Mouse (Mus musculus): Measurements from ENCODE around the gene Pdzk1ip1. TPM values are rescaled to one million over a fixed set of nuclear protein-coding genes. Genes with fewer than 3 reads are reported as not detected.
A peak's percentile ranks its signal among the peaks of the same experiment; 100 is the strongest.

Gene Pdzk1ip1
- polyA plus RNA-seq, 2 experiments from 2014 or later = 25.7 to 31.9 TPM

- peak; percentile 93 for ATAC-seq
These were observed 13.1 kb upstream of the Pdzk1ip1 start for GRCm38 (mm10) chr4:115075204-115075915.

GRCm38 (mm10) chr4:115078892-115079820, 9.4 kb upstream of the Pdzk1ip1 start:
- ATAC-seq = no peak

GRCm38 (mm10) chr4:115079821-115080349, 8.6 kb upstream of the Pdzk1ip1 start:
- ATAC-seq = no peak

GRCm38 (mm10) chr4:115083031-115083430, 5.5 kb upstream of the Pdzk1ip1 start:
- no peak for ATAC-seq

- peak; percentile 77 for ATAC-seq
These were observed 2.9 kb upstream of the Pdzk1ip1 start for GRCm38 (mm10) chr4:115085522-115086095.

- ATAC-seq = no peak
These were observed 2.3 kb upstream of the Pdzk1ip1 start for GRCm38 (mm10) chr4:115086257-115086656.

- ATAC-seq = no peak
These were observed 1.6 kb upstream of the Pdzk1ip1 start for GRCm38 (mm10) chr4:115086763-115087415.

- no peak for ATAC-seq
These were observed 2.1 kb downstream of the Pdzk1ip1 start for GRCm38 (mm10) chr4:115090592-115090991.

GRCm38 (mm10) chr4:115091806-115092205, 3.3 kb downstream of the Pdzk1ip1 start:
- ATAC-seq = no peak

- ATAC-seq = no peak
These were observed 4.9 kb downstream of the Pdzk1ip1 start for GRCm38 (mm10) chr4:115093331-115093864.

- ATAC-seq = no peak
These were observed 5.5 kb downstream of the Pdzk1ip1 start for GRCm38 (mm10) chr4:115094056-115094455.

GRCm38 (mm10) chr4:115095671-115096434, 7.3 kb downstream of the Pdzk1ip1 start:
- peak; percentile 48 for ATAC-seq

GRCm38 (mm10) chr4:115096435-115097145, 8.1 kb downstream of the Pdzk1ip1 start:
- ATAC-seq = peak; percentile 56

- ATAC-seq = no peak
These were observed 8.6 kb downstream of the Pdzk1ip1 start for GRCm38 (mm10) chr4:115097146-115097496.

GRCm38 (mm10) chr4:115101682-115102081, 13.2 kb downstream of the Pdzk1ip1 start:
- ATAC-seq = peak; percentile 66

- no peak for ATAC-seq
These were observed 15.0 kb downstream of the Pdzk1ip1 start for GRCm38 (mm10) chr4:115103510-115103909.

GRCm38 (mm10) chr4:115111167-115111566, 22.7 kb downstream of the Pdzk1ip1 start:
- no peak for ATAC-seq

GRCm38 (mm10) chr4:115113266-115113665, 24.8 kb downstream of the Pdzk1ip1 start:
- ATAC-seq = no peak

- no peak for ATAC-seq
These were observed 31.1 kb downstream of the Pdzk1ip1 start for GRCm38 (mm10) chr4:115119642-115120041.

- no peak for ATAC-seq
These were observed 32.7 kb downstream of the Pdzk1ip1 start for GRCm38 (mm10) chr4:115121162-115121561.

- ATAC-seq = no peak
These were observed 33.1 kb downstream of the Pdzk1ip1 start for GRCm38 (mm10) chr4:115121608-115122007.

Data from CD4-positive, CD25-positive, alpha-beta regulatory T cell, adult 4 months (primary cell).